Mouse (Mus musculus) kidney, adult 2 months (tissue): Measurements from ENCODE around the gene Luc7l3.

Experiments
- CTCF ChIP-seq: fragments of 200-500 bp; conservative IDR thresholded peaks from 2 replicates; pipeline ENCODE4 v1.5.1; 2011; ENCODE audit warnings: low read depth, mild to moderate bottlenecking, control low read depth, low read length, moderate library complexity, mixed read lengths; ENCODE audit not compliant: insufficient read depth, insufficient read length
- POLR2A ChIP-seq: fragments of 200-500 bp; IDR thresholded peaks from one replicate; pipeline ENCODE4 v1.6.1; 2011; ENCODE audit warnings: low read depth, low read length, control low read depth

DNA sequence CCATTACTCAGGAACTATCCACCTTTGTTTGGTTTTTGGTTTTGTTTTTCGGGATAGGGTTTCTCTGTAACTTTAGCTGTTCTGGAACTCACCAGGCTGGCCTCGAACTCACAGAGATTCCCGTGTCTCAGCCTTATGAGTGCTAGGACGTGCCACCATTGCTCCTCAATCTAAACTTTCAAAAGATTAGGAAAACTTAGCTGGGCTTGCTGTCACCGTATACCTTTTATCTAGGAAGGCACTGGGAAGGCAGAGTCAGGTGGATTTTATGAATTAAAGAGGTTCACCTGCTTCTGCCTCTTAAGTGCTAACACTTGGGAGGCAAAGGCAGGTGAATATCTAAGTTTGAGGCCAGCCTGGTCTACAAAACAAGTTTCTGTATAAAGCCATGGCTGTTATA is 848 bp upstream of the Luc7l3 start:
- TF ChIP-seq CTCF (no peak), POLR2A (no peak)
